Mouse (Mus musculus) heart, embryonic 13.5 days (tissue): Measurements from ENCODE around the gene Rab39b. TPM values are rescaled to one million over a fixed set of nuclear protein-coding genes. Genes with fewer than 3 reads are reported as not detected.

Experiments used
- ATAC-seq: fragments of 200-750 bp; cut with Nextera tagmentation; 2 replicates; pipeline ENCODE4 v1.8.0; 2017; ENCODE audit warnings: moderate TSS enrichment; ENCODE audit not compliant: insufficient number of reproducible peaks, low FRiP score, low TSS enrichment; ENCODE audit errors: extremely low read depth
- H3K27ac ChIP-seq: fragments of 300-500 bp; sonication (generic); replicated peaks from 2 replicates; pipeline ENCODE4 v1.5.1; 2015; ENCODE audit warnings: moderate library complexity, mild to moderate bottlenecking, inconsistent platforms
- H3K27me3 ChIP-seq: fragments of 300-500 bp; sonication (generic); replicated peaks from 2 replicates; pipeline ENCODE4 v1.6.1; 2015; ENCODE audit warnings: mild to moderate bottlenecking, inconsistent platforms
- H3K36me3 ChIP-seq: fragments of 300-500 bp; sonication (generic); 2 replicates; pipeline ENCODE4 v1.6.1; 2015; ENCODE audit warnings: mild to moderate bottlenecking, inconsistent platforms
- H3K4me1 ChIP-seq: fragments of 300-500 bp; sonication (generic); 2 replicates; pipeline ENCODE4 v1.6.1; 2015; ENCODE audit warnings: inconsistent platforms
- H3K4me2 ChIP-seq: fragments of 300-500 bp; sonication (generic); 2 replicates; pipeline ENCODE4 v1.6.1; 2015; ENCODE audit warnings: inconsistent platforms, mild to moderate bottlenecking, moderate library complexity
- H3K4me3 ChIP-seq: fragments of 300-500 bp; sonication (generic); 2 replicates; pipeline ENCODE4 v1.5.1; 2015; ENCODE audit warnings: moderate library complexity, mild to moderate bottlenecking, inconsistent platforms
- H3K9ac ChIP-seq: fragments of 300-500 bp; sonication (generic); 2 replicates; pipeline ENCODE4 v1.6.1; 2015; ENCODE audit warnings: inconsistent platforms, mild to moderate bottlenecking, moderate library complexity
- H3K9me3 ChIP-seq: fragments of 300-500 bp; sonication (generic); 2 replicates; pipeline ENCODE4 v1.6.1; 2016; ENCODE audit warnings: inconsistent platforms
- WGBS: fragments of 180-500 bp; shearing (Covaris S2); methylation state at CpG from one replicate; pipeline ENCODE4 v1.1.7; 2015; ENCODE audit warnings: mixed read lengths; 5-methylcytosine and 5-hydroxymethylcytosine counted together
- polyA plus RNA-seq: library from polyadenylated mRNA; unstranded; fragments of >200 nt; fragmentation: Nextera tagmentation; extraction: Ambion mirVana; gene quantifications from 2 replicates; pipeline ENCODE4 v1.2.1, GENCODE M21; 2015

Rab39b gene
- 0.40 and 0.41 TPM in 2 replicates for polyA plus RNA-seq

GRCm38 (mm10) chrX:75577582-75578324 is at the start of gene Rab39b:
Gene Rab39b, minus strand, starts transcription at chrX:75578231.
- WGBS: 12% methylated on average over 41 of the region's 41 CpGs
- peak within 1 kb of the TSS; percentile 54 for H3K4me3 ChIP-seq
- H3K27me3 ChIP-seq: peaks cover 6% of the 10 kb centered on the region; the same call in 1 of the 2 replicates
- peak within 1 kb of the TSS; percentile 58 for H3K9ac ChIP-seq
- no peaks in the 10 kb centered on the region for H3K9me3 ChIP-seq
- H3K4me2 ChIP-seq: peak within 1 kb of the TSS; percentile 71
- no peak within 1 kb of the TSS for H3K27ac ChIP-seq
- no peaks in the 10 kb centered on the region for H3K4me1 ChIP-seq
- no peak for ATAC-seq
- no peaks in the 10 kb centered on the region for H3K36me3 ChIP-seq

- H3K9me3 ChIP-seq: no peaks in the 10 kb centered on the region
- ATAC-seq: no peak
- H3K4me1 ChIP-seq: no peaks in the 10 kb centered on the region
- H3K9ac ChIP-seq: no peak overlapping the region
- H3K4me2 ChIP-seq: no peak overlapping the region
- WGBS: 72% methylated on average over 2 of the region's 2 CpGs
- peaks cover 6% of the 10 kb centered on the region; the same call in 1 of the 2 replicates for H3K27me3 ChIP-seq
- no peak overlapping the region for H3K27ac ChIP-seq
- no peaks in the 10 kb centered on the region for H3K36me3 ChIP-seq
- no peak overlapping the region for H3K4me3 ChIP-seq
Measured at GRCm38 (mm10) chrX:75578539-75578938, 508 bp upstream of the Rab39b start.

Other genes with a start within 250 kb of the Rab39b start
- 77.7 and 81.1 TPM in 2 replicates for gene Fundc2, start 195.8 kb downstream of the Rab39b start, polyA plus RNA-seq
- gene F8, start 195.6 kb downstream of the Rab39b start, polyA plus RNA-seq: 1.6 and 2.3 TPM in 2 replicates
- gene Cmc4, start 161.6 kb downstream of the Rab39b start, polyA plus RNA-seq: 17.2 and 18.3 TPM in 2 replicates
- gene Mtcp1, start 161.6 kb downstream of the Rab39b start, polyA plus RNA-seq: 5.3 and 5.4 TPM in 2 replicates
- gene Brcc3, start 161.6 kb downstream of the Rab39b start, polyA plus RNA-seq: 45.9 and 57.7 TPM in 2 replicates
- 157 and 181 TPM in 2 replicates for gene Vbp1, start 63.9 kb downstream of the Rab39b start, polyA plus RNA-seq